Mouse (Mus musculus) splenic B cell, adult 2 months (primary cell): ENCODE data around the gene Whrn.

Experiments
- DNase-seq: peaks from one replicate; pipeline ENCODE4 v3.0.0-alpha.2; 2011; ENCODE audit warnings: low read depth, low spot score
- H3K27me3 ChIP-seq: 2 replicates; pipeline ENCODE4 v1.6.1; 2012; ENCODE audit warnings: mild to moderate bottlenecking, low read length, moderate library complexity, mixed read lengths; ENCODE audit not compliant: control insufficient read depth, poor library complexity, insufficient read depth, severe bottlenecking
- H3K36me3 ChIP-seq: 2 replicates; pipeline ENCODE4 v1.6.1; 2012; ENCODE audit warnings: mild to moderate bottlenecking, low read length, moderate library complexity, mixed read lengths; ENCODE audit not compliant: control insufficient read depth, poor library complexity, insufficient read depth, severe bottlenecking

The Whrn gene

DNA sequence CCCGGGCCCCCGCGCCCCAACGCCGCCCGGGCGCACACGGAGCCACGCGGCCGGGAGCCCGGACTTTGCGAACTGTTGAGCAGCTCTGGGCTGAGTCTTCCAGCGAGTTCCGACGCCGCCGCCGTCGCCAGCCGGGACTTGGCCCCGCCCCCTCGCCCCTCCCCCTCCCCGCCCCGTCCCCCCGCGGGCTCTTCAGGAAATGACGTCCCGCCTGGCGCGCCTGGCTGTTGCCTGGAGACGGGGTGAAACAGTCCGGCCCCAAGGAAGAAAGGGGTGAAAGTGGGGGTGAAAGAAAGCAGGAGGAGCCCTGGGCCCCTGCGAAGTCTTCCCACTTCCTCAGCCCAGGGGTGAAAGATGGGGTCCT lies at the start of gene Whrn:
TSS of gene Whrn (minus strand) at position 77 of the 364 bp plus-strand sequence.
- no peaks in the 10 kb centered on the region for H3K36me3 ChIP-seq
- peaks cover 3% of the 10 kb centered on the region for H3K27me3 ChIP-seq
- DNase-seq, result peak; percentile 85

DNA sequence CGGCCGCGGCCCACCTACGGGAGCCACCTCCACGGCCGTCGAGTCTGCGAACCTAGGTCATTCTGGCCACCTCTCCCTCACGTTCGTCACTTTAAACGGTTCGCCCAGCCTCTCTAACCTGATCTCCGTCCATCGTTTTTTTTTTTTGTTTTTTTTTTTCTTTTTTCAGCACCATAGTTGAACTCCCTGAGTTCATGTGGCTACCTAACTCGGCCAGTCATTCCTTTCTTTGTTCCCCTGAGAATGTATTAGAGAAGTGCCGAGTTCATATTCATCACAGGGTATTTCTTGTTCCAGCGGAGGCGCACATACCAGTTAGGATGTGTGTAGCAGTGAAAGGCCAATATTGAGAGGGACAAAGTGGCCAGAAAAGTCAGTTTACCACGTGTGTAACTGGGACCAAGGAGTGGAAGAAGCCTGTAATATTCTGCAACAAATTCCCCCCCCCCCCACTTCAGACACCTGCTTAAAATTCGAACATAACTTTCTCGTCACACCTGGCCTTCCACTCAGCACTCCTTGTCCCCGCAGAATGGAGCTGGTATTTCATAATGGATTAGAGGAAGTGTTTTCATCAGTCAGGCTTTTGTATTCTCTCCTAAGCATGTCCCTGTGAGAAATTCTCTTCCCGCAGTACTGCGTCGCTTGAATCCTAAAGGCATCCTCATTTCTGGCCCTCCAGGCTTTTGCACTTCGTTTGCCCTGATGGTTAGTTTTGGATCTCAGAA lies 49.6 kb upstream of the Whrn start:
- peaks cover 2% of the 10 kb centered on the region; the same call in 1 of the 2 replicates for H3K36me3 ChIP-seq
- no peaks in the 10 kb centered on the region for H3K27me3 ChIP-seq
- DNase-seq, result no peak

DNA sequence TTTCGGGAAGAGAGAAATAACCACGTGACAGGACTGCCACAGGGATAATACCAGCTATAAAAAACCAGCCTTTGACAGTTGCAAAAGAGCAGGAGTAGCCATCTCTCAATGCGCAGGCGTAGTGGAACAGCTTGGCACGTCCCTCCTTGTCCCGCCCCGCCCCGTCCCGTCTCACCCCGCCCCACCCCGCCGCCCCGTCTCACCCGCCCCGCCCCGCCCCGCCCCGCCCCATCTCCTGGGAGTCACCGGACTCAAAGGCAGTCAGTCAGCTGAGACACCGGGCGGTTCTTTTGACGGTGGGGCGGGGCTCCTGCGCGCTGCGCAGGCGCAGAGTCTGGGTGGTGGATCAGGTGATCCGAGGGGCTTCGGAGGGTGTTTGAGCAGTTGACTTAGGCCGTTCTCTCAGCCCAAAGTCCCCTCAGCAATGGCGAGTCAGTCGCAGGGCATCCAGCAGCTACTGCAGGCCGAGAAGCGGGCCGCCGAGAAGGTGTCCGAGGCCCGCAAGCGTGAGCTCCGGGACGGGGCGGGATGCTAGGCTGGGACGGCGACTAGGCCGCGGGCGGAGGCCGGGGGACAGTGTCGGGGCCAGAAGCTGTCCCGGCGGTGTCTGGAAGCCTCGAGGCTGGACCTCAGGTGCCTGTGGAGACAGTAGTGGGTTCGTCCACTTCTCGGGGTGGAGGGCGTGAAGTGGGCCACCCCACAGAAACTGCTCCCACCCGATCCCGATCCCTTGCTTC lies 48.9 kb upstream of the Whrn start, which contains the start of gene Atp6v1g1:
TSS of gene Atp6v1g1 (plus strand) at position 279 of the 737 bp plus-strand sequence.
- DNase-seq, result peak; percentile 92
- H3K27me3 ChIP-seq, result no peaks in the 10 kb centered on the region
- H3K36me3 ChIP-seq, result peaks cover 2% of the 10 kb centered on the region; the same call in 1 of the 2 replicates

DNA sequence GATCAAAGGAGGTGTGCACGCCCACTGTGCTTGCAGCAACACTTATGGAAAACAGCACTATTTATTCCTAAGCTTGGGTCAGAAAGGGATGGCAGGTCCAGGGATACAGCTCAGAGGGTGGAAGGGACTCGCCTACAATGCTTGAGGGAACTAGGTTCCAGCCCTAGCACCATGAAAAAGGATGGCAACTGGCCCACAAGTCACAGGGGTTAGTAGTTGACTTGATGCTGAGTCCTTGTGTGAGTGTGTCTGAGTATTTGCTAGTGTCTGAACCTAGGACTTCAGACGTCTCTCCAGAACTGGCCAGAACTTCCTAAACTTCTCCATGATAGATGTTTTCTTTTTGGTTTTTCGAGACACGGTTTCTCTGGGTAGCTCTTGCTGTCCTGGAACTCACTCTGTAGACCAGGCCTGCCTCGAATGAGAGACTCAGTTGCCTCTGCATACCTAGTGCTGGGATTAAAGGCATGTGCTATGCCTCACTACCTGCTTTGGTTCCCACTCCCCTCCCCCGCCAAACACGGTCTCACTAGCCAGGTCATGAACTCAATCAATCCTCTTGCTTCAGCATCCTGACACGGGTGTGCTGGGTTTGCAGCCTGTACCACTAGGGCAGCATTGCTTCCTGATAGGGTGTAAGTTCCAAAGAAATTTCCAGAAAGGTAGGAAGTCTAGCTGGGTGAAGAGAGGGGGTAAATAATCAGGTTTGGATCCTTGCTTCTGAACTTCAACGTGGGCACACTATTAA lies 48.1 kb upstream of the Whrn start:
- Histone ChIP-seq H3K36me3 (peaks cover 2% of the 10 kb centered on the region; the same call in 1 of the 2 replicates), H3K27me3 (no peaks in the 10 kb centered on the region)
- peak; percentile 29 for DNase-seq

DNA sequence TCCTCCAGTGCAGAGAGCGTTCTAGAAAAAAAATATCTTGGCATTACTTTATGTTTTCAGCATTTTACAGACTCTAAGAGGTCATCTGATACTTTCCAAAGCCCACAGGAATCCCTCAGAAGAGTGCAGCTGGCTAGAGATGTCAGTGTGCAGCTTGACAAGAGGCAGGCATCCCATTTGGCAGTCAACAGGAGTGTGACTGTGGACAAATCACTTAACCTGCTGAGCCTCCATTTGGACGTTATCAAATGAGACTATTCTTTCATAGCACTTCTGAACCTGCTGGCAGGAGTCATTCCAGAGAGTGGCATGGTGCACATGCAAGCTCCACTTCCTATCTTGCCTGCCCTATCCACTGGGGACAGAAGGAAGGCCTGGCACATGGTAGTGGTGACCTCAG lies 46.4 kb upstream of the Whrn start:
- H3K36me3 ChIP-seq, result no peaks in the 10 kb centered on the region
- no peaks in the 10 kb centered on the region for H3K27me3 ChIP-seq
- no peak for DNase-seq

DNA sequence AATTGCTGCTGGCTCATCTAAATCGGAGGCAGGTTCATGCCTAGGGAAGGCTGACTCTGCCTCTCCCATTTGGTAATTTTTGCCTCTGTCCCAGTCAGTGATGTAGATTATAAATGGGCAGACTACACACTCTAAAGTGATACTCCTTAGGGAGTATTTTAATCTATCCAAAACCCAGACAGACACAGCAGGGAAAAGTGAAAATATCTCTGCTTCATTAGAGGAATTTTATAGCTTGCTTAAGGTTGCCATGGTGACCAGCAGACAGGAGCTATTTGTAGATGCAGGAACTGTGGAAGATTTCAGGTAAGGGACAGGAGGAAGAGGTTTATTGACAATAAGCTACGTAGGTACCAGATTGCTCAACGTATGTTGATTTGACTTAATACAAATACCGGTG lies 41.8 kb upstream of the Whrn start:
- no peaks in the 10 kb centered on the region for H3K36me3 ChIP-seq
- H3K27me3 ChIP-seq, result no peaks in the 10 kb centered on the region
- DNase-seq, result no peak

DNA sequence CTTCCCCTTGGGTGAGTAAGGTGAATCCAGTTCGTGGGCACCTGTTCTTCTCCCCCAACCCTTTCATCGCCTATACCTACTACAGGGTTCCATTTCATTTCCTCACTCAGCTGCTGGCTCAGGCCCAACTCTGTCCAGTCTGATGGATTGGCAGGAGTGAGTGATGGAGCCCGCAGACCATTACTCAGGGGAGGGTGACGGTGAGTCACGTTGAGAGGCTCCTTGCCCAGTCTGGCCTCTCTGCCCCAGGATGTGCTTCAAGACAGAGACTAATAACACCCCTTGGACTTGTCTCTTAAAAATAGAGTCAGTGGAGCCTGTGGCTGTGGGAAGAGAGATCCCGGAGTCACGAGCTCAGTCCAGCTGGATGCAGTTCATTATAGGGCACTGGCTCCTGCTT lies 34.6 kb upstream of the Whrn start:
- H3K36me3 ChIP-seq, result no peaks in the 10 kb centered on the region
- no peaks in the 10 kb centered on the region for H3K27me3 ChIP-seq
- DNase-seq, result no peak

DNA sequence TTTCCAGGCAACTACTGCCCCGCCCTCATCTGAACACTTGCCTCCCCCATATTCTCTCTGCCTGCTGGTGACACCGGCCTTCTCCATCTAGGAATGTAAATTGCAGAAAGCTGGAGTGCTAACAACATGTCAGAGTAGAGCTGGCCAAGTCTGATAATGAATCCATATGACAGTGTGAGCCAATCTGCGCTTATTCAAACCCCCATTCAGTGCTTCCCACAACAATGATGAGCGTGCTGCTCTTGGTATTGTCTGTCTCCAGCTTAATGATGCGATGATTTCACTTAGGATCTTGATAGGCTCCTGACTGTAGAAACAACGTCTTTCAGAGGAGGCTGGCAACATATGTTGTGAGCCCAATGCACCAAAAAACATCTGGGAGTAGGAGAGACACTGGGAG lies 33.2 kb upstream of the Whrn start:
- no peaks in the 10 kb centered on the region for H3K36me3 ChIP-seq
- no peak for DNase-seq
- H3K27me3 ChIP-seq, result no peaks in the 10 kb centered on the region

DNA sequence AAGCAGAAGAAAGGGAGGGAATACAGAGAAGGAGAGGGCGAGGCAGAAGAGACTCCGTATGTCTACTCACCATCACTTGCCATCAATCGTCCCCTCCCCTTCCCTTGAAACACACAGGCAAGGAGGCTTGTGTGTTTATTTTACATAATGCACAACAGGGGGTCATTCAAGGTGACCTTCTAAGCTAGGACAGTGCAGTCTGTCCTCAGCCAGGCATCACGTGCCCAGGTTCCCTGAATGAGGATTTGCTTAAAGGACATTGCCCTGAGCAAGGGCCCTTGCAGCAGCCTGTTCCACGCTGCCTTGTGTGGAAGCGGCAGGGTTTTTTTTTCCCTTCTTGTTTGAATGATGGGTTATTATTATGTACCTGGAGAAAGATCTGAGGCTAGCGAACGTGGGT lies 29.7 kb upstream of the Whrn start:
- no peaks in the 10 kb centered on the region for H3K36me3 ChIP-seq
- DNase-seq, result no peak
- H3K27me3 ChIP-seq, result no peaks in the 10 kb centered on the region

DNA sequence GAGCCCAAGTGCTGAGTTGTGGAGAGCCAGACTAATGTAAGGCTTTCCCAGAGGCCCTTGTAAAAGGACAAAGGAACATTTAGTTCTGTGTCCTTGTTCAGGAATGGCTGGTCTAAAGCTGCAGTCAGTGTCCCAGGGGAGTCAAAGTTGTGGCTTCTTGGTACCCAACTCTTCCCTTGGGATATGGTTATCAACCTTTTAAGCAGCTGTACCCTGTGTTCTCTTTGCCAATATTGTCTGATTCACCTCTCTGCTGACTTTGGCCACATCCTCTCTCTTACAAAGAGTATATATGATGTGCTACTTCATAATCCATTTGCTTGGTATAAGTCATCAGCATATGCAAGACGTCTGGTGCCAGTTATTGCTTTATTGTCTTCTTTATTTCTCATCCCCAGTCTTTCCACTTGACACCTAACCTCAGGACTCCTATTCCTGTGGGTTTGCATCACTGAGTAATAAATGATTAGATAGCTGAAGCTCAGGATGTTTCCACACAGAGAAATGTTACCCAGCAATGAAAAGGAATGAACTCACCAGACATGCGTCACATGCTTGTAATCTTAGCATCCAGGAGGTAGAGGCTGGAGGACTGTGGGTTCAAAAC lies 26.1 kb upstream of the Whrn start:
- no peaks in the 10 kb centered on the region for H3K27me3 ChIP-seq
- DNase-seq, result no peak
- no peaks in the 10 kb centered on the region for H3K36me3 ChIP-seq

DNA sequence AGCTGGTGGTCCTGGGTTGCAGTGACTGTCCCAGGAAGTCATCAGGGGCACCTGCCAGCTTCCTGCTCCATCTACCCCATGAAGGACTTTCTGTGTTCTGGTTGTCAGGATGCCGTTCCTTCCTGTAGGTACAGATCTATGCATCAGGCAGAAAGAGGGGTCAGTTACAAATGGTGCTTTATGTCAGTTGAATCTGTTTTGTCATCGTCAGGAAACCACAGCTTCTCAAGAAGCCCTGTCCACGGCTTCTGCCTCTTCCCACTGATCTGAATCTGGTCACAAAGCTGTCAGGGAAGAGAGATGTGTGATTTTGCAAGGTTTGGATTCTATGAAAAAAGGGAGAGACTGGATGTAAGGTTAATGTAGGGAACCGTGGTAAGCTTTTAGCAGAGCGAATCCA lies 19.2 kb upstream of the Whrn start:
- no peak for DNase-seq
- Histone ChIP-seq H3K27me3 (no peaks in the 10 kb centered on the region), H3K36me3 (no peaks in the 10 kb centered on the region)

DNA sequence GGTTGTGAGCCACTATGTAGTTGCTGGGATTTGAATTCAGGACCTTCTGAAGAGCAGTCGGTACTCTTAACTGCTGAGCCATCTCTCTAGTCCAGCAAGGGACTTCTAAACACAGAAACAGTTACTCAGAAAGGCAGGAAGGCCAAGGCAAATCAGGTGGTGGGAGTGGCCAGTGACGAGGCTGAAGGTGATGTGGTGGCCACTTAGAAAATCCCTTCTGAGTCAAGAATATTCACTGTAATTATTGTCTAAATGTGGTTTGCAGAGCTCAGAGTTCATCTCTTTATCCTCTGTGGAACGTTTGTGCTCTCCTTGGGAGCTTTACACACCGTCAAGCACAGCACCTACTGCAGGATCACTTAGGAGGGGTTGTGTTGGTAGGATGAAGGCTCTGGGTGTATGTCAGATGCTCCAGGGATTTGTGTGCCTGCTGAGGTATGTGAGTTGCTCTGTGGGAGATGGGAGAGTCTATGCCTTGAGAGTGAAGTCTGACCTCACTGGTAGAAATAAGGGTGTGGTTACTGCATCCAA lies 18.7 kb upstream of the Whrn start:
- no peak for DNase-seq
- no peaks in the 10 kb centered on the region for H3K27me3 ChIP-seq
- H3K36me3 ChIP-seq, result no peaks in the 10 kb centered on the region

DNA sequence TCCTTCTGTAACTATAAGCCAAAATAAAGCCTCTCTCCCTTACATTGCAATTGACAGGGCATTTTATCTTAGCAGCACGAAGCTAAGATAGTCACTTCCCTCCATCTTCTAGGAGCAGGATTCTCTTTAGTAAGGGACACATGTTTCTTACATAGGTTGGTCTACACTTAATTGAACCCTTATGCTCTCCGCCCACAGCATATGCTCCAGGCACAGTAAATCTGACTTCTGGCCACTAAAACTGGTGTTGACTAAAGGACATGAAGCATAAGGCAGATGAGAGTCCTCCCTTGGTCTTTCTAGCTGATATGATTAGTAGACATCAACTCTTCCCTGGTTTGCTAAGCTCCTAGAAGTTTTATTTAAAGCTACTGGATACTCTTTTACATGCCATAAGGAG lies 17.1 kb upstream of the Whrn start:
- no peak for DNase-seq
- H3K27me3 ChIP-seq, result no peaks in the 10 kb centered on the region
- H3K36me3 ChIP-seq, result no peaks in the 10 kb centered on the region

DNA sequence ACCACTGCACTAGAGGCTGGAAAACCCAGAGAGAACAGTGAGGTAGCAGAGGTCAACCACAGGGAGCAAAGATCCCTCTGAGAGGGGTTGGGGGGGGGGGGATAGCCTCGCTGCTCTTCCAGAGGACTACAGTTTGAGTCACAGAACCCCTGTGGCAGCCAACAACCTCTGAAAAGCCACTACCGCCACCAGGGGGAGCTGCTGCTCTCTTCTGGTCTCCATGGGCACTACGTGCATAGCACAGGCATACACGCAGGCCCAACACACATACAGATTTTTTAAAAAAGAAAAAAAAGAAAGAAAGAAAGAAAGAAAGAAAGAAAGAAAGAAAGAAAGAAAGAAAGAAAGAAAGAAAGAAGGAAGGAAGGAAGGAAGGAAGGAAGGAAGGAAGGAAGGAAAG lies 12.4 kb upstream of the Whrn start:
- no peaks in the 10 kb centered on the region for H3K27me3 ChIP-seq
- DNase-seq, result peak; percentile 90

More for the DNA sequence above, 12.4 kb upstream of the Whrn start:
- H3K36me3 ChIP-seq, result no peaks in the 10 kb centered on the region
